8 mouse cellular contexts compared by ENCODE assay signal in genomic region chr16:57121816-57122415, GRCm38 (mm10). TPM values are rescaled to one million over a fixed set of nuclear protein-coding genes. Genes with fewer than 3 reads are reported as not detected.
DNase-seq lines count a peak whose midpoint lies in the region; ATAC-seq and TF ChIP-seq lines count a peak whose summit lies in the region.

No protein-coding gene starts in this region.

- peaks cover 9% of the 10 kb centered on the region for H3K4me1 ChIP-seq in kidney, embryonic 14.5 days (ENCODE audit: control insufficient read depth, insufficient read depth, low read length)
- H3K4me1 ChIP-seq in ES-E14 (ENCODE audit: control insufficient read depth in 2 of 2, insufficient read depth in 2 of 2, low read length in 2 of 2, poor library complexity in 1 of 2), result peaks cover 0 to 3% of the 10 kb centered on the region in 2 experiments; a peak in 1 of 4 replicates
- H3K4me1 ChIP-seq in embryonic facial prominence, embryonic 10.5 days, result peaks cover 18% of the 10 kb centered on the region
- H3K4me1 ChIP-seq in intestine, embryonic 14.5 days (replicated peaks; ENCODE audit: control insufficient read depth, insufficient read depth, low read length), result peaks cover 15% of the 10 kb centered on the region
- H3K4me1 ChIP-seq in midbrain, postnatal 0 days (ENCODE audit: insufficient read depth, low read length), result peaks cover 12% of the 10 kb centered on the region

- H3K27ac ChIP-seq in kidney, embryonic 14.5 days (ENCODE audit: low read depth, low read length), result peak overlapping the region; percentile 95
- peak overlapping the region; percentile 77 for H3K27ac ChIP-seq in ES-E14 (ENCODE audit: insufficient read depth, low read depth, low read length, poor library complexity, severe bottlenecking)
- peak overlapping the region; percentile 97 for H3K27ac ChIP-seq in embryonic facial prominence, embryonic 10.5 days (replicated peaks)
- peak overlapping the region; percentile 90 for H3K27ac ChIP-seq in intestine, embryonic 14.5 days (ENCODE audit: low read depth)
- H3K27ac ChIP-seq in midbrain, postnatal 0 days (ENCODE audit: low read depth, low read length), result peak overlapping the region; percentile 99

- no peaks in the 10 kb centered on the region for H3K36me3 ChIP-seq in kidney, embryonic 14.5 days (ENCODE audit: control insufficient read depth, insufficient read depth, low read length)
- H3K36me3 ChIP-seq in ES-E14 (ENCODE audit: control insufficient read depth, insufficient read depth, low read length, poor library complexity, severe bottlenecking), result peaks cover 3% of the 10 kb centered on the region; the same call in 1 of the 2 replicates
- 0 out of 2 replicates have a peak, but pooled peaks cover 4% of the 10 kb centered on the region for H3K36me3 ChIP-seq in embryonic facial prominence, embryonic 10.5 days (replicated peaks)
- peaks cover 4% of the 10 kb centered on the region; the same call in 1 of the 2 replicates for H3K36me3 ChIP-seq in intestine, embryonic 14.5 days (ENCODE audit: control insufficient read depth, insufficient read depth, low read length)
- H3K36me3 ChIP-seq in midbrain, postnatal 0 days (ENCODE audit: insufficient read depth, low read length), result no peaks in the 10 kb centered on the region

- peak overlapping the region; percentile 63 for H3K4me2 ChIP-seq in kidney, embryonic 14.5 days (replicated peaks; ENCODE audit: low read depth, low read length)
- H3K4me2 ChIP-seq in intestine, embryonic 14.5 days (ENCODE audit: low read length), result peak overlapping the region; percentile 83
- H3K4me2 ChIP-seq in midbrain, postnatal 0 days (ENCODE audit: low read depth, low read length, poor library complexity, severe bottlenecking), result peak overlapping the region; percentile 61

- WGBS in kidney, embryonic 14.5 days, result under 1% methylated on average over 59 of the region's 59 CpGs
- under 1% methylated on average over 59 of the region's 59 CpGs for WGBS in embryonic facial prominence, embryonic 10.5 days
- under 1% methylated on average over 58 of the region's 59 CpGs for WGBS in intestine, embryonic 14.5 days
- WGBS in midbrain, postnatal 0 days, result 2% methylated on average over 59 of the region's 59 CpGs

- in situ Hi-C loops in ES-E14 (cut with MboI; ENCODE audit: low sequenced_read_pairs in 2 of 2, unreplicated experiment in 2 of 2), result no loop called here

- H3K9me3 ChIP-seq in kidney, embryonic 14.5 days (ENCODE audit: control insufficient read depth, low read length), result no peaks in the 10 kb centered on the region
- H3K9me3 ChIP-seq in ES-E14 (ENCODE audit: control insufficient read depth, insufficient read depth, low read depth, low read length), result no peaks in the 10 kb centered on the region
- no peaks in the 10 kb centered on the region for H3K9me3 ChIP-seq in embryonic facial prominence, embryonic 10.5 days
- no peaks in the 10 kb centered on the region for H3K9me3 ChIP-seq in intestine, embryonic 14.5 days (ENCODE audit: control insufficient read depth, low read length)
- no peaks in the 10 kb centered on the region for H3K9me3 ChIP-seq in midbrain, postnatal 0 days (ENCODE audit: low read length)

- no peaks in the 10 kb centered on the region for H3K27me3 ChIP-seq in kidney, embryonic 14.5 days (ENCODE audit: control insufficient read depth, insufficient read depth, low read length)
- H3K27me3 ChIP-seq in embryonic facial prominence, embryonic 10.5 days (replicated peaks; ENCODE audit: low read depth, poor library complexity, severe bottlenecking), result no peaks in the 10 kb centered on the region
- H3K27me3 ChIP-seq in intestine, embryonic 14.5 days (replicated peaks; ENCODE audit: control insufficient read depth, insufficient read depth, low read length), result no peaks in the 10 kb centered on the region
- H3K27me3 ChIP-seq in midbrain, postnatal 0 days (ENCODE audit: insufficient read depth, low read length), result no peaks in the 10 kb centered on the region

- H3K4me3 ChIP-seq in kidney, embryonic 14.5 days (ENCODE audit: low read length), result peak overlapping the region; percentile 82
- peak overlapping the region; percentile 92 to 95 for H3K4me3 ChIP-seq in ES-E14 (ENCODE audit: insufficient read depth in 1 of 2, low read depth in 1 of 2, low read length in 2 of 2, poor library complexity in 1 of 2, severe bottlenecking in 1 of 2)
- H3K4me3 ChIP-seq in embryonic facial prominence, embryonic 10.5 days, result peak overlapping the region; percentile 99
- H3K4me3 ChIP-seq in intestine, embryonic 14.5 days (ENCODE audit: low read depth, low read length), result peak overlapping the region; percentile 95
- peak overlapping the region; percentile 99 for H3K4me3 ChIP-seq in midbrain, postnatal 0 days (ENCODE audit: low read depth, low read length)

- peak overlapping the region; percentile 89 for H3K9ac ChIP-seq in kidney, embryonic 14.5 days (ENCODE audit: low read depth, low read length)
- peak overlapping the region; percentile 96 for H3K9ac ChIP-seq in ES-E14 (ENCODE audit: insufficient read depth, low read depth, low read length, poor library complexity, severe bottlenecking)
- peak overlapping the region; percentile 92 for H3K9ac ChIP-seq in intestine, embryonic 14.5 days (ENCODE audit: low read length)
- H3K9ac ChIP-seq in midbrain, postnatal 0 days (replicated peaks; ENCODE audit: low read length, poor library complexity, severe bottlenecking), result peak overlapping the region; percentile 99

- TF ChIP-seq CTCF in midbrain, postnatal 0 days (IDR thresholded peaks at IDR 0.05), result no peak

- ATAC-seq in kidney, embryonic 14.5 days (ENCODE audit: low FRiP score, low TSS enrichment), result peak; percentile 55
- ATAC-seq in intestine, embryonic 14.5 days (replicated peaks; ENCODE audit: low FRiP score, low TSS enrichment, low read depth), result peak; percentile 58
- ATAC-seq in midbrain, postnatal 0 days (ENCODE audit: low FRiP score), result no peak; the same call in 1 of the 2 replicates

- no peak for DNase-seq in kidney, adult 11 months
- no peak for DNase-seq in ES-E14 (ENCODE audit: low read depth, low spot score)
- no peak for DNase-seq in embryonic facial prominence, embryonic 10.5 days (ENCODE audit: low spot score)
- DNase-seq in intestine, embryonic 14.5 days (ENCODE audit: low spot score), result no peak
- DNase-seq in midbrain, postnatal 0 days (ENCODE audit: low spot score), result peak; percentile 26
- DNase-seq in T-cell, adult 2 months (ENCODE audit: low spot score), result no peak
- DNase-seq in thymus, adult 18-20 months, result no peak

TF ChIP-seq in ES-E14, 5 proteins besides CTCF, POLR2A, EP300 and RAD21:
- TF ChIP-seq ZNF384 (IDR thresholded peaks at IDR 0.05; ENCODE audit: low read depth, low read length), result no peak

RNA-seq across cellular contexts. Expression of gene Tomm70a, which starts 0.4 kb away (rescaled TPM):
- polyA plus RNA-seq in kidney, embryonic 14.5 days (2014; fragmentation: Nextera tagmentation; extraction: Ambion mirVana), result 47.0 and 63.7 TPM in 2 replicates
- total RNA-seq in ES-E14 (2012; rRNA removed), result 86.5 and 106 TPM in 2 replicates
- polyA plus RNA-seq in embryonic facial prominence, embryonic 10.5 days (2016; fragmentation: Nextera tagmentation; extraction: Ambion mirVana), result 50.0 and 50.3 TPM in 2 replicates
- 58.5 and 61.4 TPM in 2 replicates for polyA plus RNA-seq in intestine, embryonic 14.5 days (2014; fragmentation: Nextera tagmentation; extraction: Ambion mirVana)
- 107 and 121 TPM in 2 replicates for total RNA-seq in midbrain, postnatal 0 days (2014; rRNA removed)
- polyA plus RNA-seq in midbrain, postnatal 0 days (2015; fragmentation: Nextera tagmentation; extraction: Ambion mirVana), result 60.0 and 66.5 TPM in 2 replicates

RNA-seq across cellular contexts. Expression of gene Nit2, which starts 45.2 kb away (rescaled TPM):
- polyA plus RNA-seq in kidney, embryonic 14.5 days (2014; fragmentation: Nextera tagmentation; extraction: Ambion mirVana), result 90.9 and 101 TPM in 2 replicates
- 62.0 and 73.1 TPM in 2 replicates for total RNA-seq in ES-E14 (2012; rRNA removed)
- 62.2 and 68.1 TPM in 2 replicates for polyA plus RNA-seq in embryonic facial prominence, embryonic 10.5 days (2016; fragmentation: Nextera tagmentation; extraction: Ambion mirVana)
- polyA plus RNA-seq in intestine, embryonic 14.5 days (2014; fragmentation: Nextera tagmentation; extraction: Ambion mirVana), result 78.8 and 84.4 TPM in 2 replicates
- total RNA-seq in midbrain, postnatal 0 days (2014; rRNA removed), result 19.7 and 30.3 TPM in 2 replicates
- polyA plus RNA-seq in midbrain, postnatal 0 days (2015; fragmentation: Nextera tagmentation; extraction: Ambion mirVana), result 55.4 and 59.8 TPM in 2 replicates

RNA-seq across cellular contexts. Expression of gene Tmem45a2, which starts 50.7 kb away (rescaled TPM):
- 0.19 TPM in 1 of 2 replicates, not detected in the other for polyA plus RNA-seq in kidney, embryonic 14.5 days (2014; fragmentation: Nextera tagmentation; extraction: Ambion mirVana)
- total RNA-seq in ES-E14 (2012; rRNA removed), result 0.09 and 0.37 TPM in 2 replicates
- polyA plus RNA-seq in embryonic facial prominence, embryonic 10.5 days (2016; fragmentation: Nextera tagmentation; extraction: Ambion mirVana), result not detected in 2 replicates
- polyA plus RNA-seq in intestine, embryonic 14.5 days (2014; fragmentation: Nextera tagmentation; extraction: Ambion mirVana), result 0.08 TPM in 1 of 2 replicates, not detected in the other
- 0.66 TPM in 1 of 2 replicates, not detected in the other for total RNA-seq in midbrain, postnatal 0 days (2014; rRNA removed)
- polyA plus RNA-seq in midbrain, postnatal 0 days (2015; fragmentation: Nextera tagmentation; extraction: Ambion mirVana), result 0.20 and 0.35 TPM in 2 replicates
